Mouse (Mus musculus) liver, embryonic 16.5 days (tissue): ENCODE data around the gene Spag9. TPM values are rescaled to one million over a fixed set of nuclear protein-coding genes. Genes with fewer than 3 reads are reported as not detected.

Source experiments
- ATAC-seq: fragments of 200-750 bp; cut with Nextera tagmentation; 2 replicates; pipeline ENCODE4 v1.8.0; 2017; ENCODE audit warnings: low read depth, mild to moderate bottlenecking, moderate number of reproducible peaks, moderate library complexity
- H3K27ac ChIP-seq: fragments of 300-500 bp; sonication (generic); 2 replicates; pipeline ENCODE4 v1.5.1; 2014; ENCODE audit warnings: mild to moderate bottlenecking, low read length
- H3K27me3 ChIP-seq: fragments of 300-500 bp; sonication (generic); 2 replicates; pipeline ENCODE4 v1.6.1; 2014; ENCODE audit warnings: low read depth, low read length, mixed read lengths; ENCODE audit not compliant: control insufficient read depth, insufficient read depth
- H3K36me3 ChIP-seq: fragments of 300-500 bp; sonication (generic); 2 replicates; pipeline ENCODE4 v1.6.1; 2014; ENCODE audit warnings: mild to moderate bottlenecking; ENCODE audit not compliant: control insufficient read depth, insufficient read depth
- H3K4me1 ChIP-seq: fragments of 300-500 bp; sonication (generic); 2 replicates; pipeline ENCODE4 v1.6.1; 2014; ENCODE audit warnings: low read depth, low read length, mixed read lengths; ENCODE audit not compliant: control insufficient read depth
- H3K4me2 ChIP-seq: fragments of 300-500 bp; sonication (generic); 2 replicates; pipeline ENCODE4 v1.6.1; 2014; ENCODE audit warnings: low read depth, low read length, mixed read lengths
- H3K4me3 ChIP-seq: fragments of 300-500 bp; sonication (generic); 2 replicates; pipeline ENCODE4 v1.5.1; 2014; ENCODE audit warnings: low read depth, mild to moderate bottlenecking, low read length
- H3K9ac ChIP-seq: fragments of 300-500 bp; sonication (generic); 2 replicates; pipeline ENCODE4 v1.6.1; 2014; ENCODE audit warnings: low read depth, low read length
- H3K9me3 ChIP-seq: fragments of 300-500 bp; sonication (generic); replicated peaks from 2 replicates; pipeline ENCODE4 v1.6.1; 2016; ENCODE audit warnings: low read length; ENCODE audit not compliant: control insufficient read depth
- WGBS: fragments of 180-500 bp; shearing (Covaris S2); extraction: QIAGEN DNeasy Blood & Tissue Kit; methylation state at CpG from one replicate; pipeline ENCODE4 v1.1.7; 2014; ENCODE audit not compliant: insufficient replicate concordance; 5-methylcytosine and 5-hydroxymethylcytosine counted together
- polyA plus RNA-seq: library from polyadenylated mRNA; unstranded; fragments of >200 nt; fragmentation: Nextera tagmentation; extraction: Ambion mirVana; gene quantifications from 2 replicates; pipeline ENCODE4 v1.2.1, GENCODE M21; 2015

The Spag9 gene
- polyA plus RNA-seq, 1 experiment from 2014 or later, result 10.5 TPM

DNA sequence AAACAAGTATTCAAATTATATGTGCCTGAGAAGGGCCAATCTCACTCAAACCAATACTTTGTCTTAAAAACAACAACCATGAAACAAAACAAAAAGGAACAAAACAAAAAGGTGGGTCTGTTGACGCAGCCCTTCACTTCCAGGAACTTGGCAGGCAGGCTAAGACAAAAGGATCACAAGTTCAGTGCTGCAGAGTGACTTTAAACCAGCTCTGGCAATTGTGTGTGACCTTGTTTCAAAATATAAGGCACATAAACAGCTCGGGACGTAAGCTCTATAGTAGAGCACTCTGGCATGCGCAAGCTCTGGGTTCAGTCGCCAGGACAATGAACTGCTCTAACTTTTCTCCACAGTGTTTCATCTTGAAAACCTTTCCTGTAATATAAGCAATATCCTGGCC lies 22.9 kb upstream of the Spag9 start:
- WGBS, result 76% methylated on average over 5 of the region's 5 CpGs

DNA sequence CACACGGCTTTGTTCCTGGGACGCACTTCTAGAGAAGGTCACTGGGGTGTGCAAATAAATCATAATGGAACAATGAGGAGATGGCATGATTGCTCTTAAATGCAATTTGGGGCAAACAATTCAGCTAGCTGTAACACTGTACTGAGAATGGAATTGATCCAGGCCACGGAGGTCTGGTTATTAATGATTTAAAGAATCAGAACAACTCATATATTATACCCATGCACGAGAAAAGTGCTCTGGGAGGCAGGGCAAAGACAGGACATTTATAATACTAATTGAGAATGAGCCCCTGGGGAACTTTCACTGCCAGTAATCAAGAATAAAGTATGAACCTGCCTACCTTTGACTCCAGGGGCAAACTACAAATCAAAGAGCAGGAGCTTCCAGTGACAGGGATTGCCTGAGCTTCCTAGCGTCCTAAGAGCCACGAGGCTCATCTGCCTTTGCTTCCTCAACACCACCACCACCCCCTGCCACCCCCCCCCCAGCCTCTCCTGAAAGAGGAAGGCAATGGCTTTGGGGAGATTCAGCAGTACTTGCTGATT lies 16.3 kb upstream of the Spag9 start:
- H3K36me3 ChIP-seq, result no peaks in the 10 kb centered on the region
- no peak overlapping the region for H3K27ac ChIP-seq
- ATAC-seq, result no peak
- H3K4me3 ChIP-seq, result no peak overlapping the region
- no peaks in the 10 kb centered on the region for H3K4me1 ChIP-seq
- H3K27me3 ChIP-seq, result no peaks in the 10 kb centered on the region
- 52% methylated on average over 6 of the region's 6 CpGs for WGBS
- no peaks in the 10 kb centered on the region for H3K9me3 ChIP-seq
- H3K9ac ChIP-seq, result no peak overlapping the region
- H3K4me2 ChIP-seq, result no peak overlapping the region

More for the DNA sequence above, 22.9 kb upstream of the Spag9 start:
- Histone ChIP-seq H3K27me3 (no peaks in the 10 kb centered on the region), H3K36me3 (no peaks in the 10 kb centered on the region), H3K4me3 (no peak overlapping the region), H3K4me1 (peaks cover 7% of the 10 kb centered on the region), H3K27ac (no peak overlapping the region), H3K9me3 (no peaks in the 10 kb centered on the region), H3K9ac (no peak overlapping the region), H3K4me2 (no peak overlapping the region)
- no peak for ATAC-seq

DNA sequence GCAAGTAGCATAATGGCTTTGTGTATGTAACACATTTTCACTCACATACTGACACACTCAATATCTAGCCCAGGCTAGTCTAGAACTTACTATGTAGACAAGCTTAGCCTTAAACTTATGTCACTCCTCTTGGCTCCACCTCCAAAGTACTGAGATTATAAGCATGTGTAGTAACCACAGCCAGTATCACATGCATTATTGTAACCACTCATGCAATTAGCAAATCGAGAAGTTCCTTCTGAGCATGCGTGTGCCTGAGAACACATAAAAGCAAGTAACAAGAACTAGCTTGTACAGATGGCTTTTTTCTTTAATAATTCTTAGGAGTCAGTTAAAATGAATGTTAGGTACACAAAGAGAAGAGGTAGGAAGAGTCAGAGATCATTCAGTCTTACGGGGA lies 11.3 kb upstream of the Spag9 start:
- Histone ChIP-seq H3K4me3 (no peak overlapping the region), H3K9me3 (no peaks in the 10 kb centered on the region), H3K27me3 (no peaks in the 10 kb centered on the region), H3K36me3 (no peaks in the 10 kb centered on the region), H3K9ac (no peak overlapping the region), H3K27ac (no peak overlapping the region), H3K4me2 (no peak overlapping the region), H3K4me1 (peaks cover 6% of the 10 kb centered on the region)
- ATAC-seq, result no peak
- 78% methylated on average over 3 of the region's 3 CpGs for WGBS

DNA sequence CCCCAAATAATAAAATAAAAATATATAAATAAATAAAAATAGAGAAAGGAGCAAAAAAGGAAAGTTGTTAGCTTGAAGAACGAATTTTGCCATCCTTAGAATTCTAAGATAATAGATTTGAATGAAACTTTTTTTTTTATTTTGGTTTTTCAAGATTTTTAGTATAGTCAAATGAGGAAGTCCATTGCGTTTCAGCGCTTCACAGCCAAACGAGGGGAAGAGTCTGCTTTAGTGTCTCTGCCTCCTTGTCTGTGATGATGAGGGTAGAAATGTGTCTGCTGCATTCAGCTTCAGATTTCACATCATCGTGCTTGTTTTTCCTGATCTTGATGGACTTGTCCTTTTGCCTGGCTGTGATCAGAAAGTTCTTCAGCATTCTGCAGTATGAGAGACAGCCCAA lies 10.6 kb upstream of the Spag9 start:
- Histone ChIP-seq H3K27ac (no peak overlapping the region), H3K9me3 (no peaks in the 10 kb centered on the region), H3K4me2 (no peak overlapping the region), H3K4me1 (peaks cover 6% of the 10 kb centered on the region), H3K9ac (no peak overlapping the region), H3K4me3 (no peak overlapping the region), H3K27me3 (no peaks in the 10 kb centered on the region), H3K36me3 (no peaks in the 10 kb centered on the region)
- no peak for ATAC-seq
- WGBS, result 48% methylated on average over 5 of the region's 5 CpGs

GRCm38 (mm10) chr11:93986298-93986697 lies 9.6 kb upstream of the Spag9 start:
- Histone ChIP-seq H3K9me3 (no peaks in the 10 kb centered on the region), H3K27me3 (no peaks in the 10 kb centered on the region), H3K27ac (no peak overlapping the region), H3K36me3 (no peaks in the 10 kb centered on the region), H3K9ac (no peak overlapping the region), H3K4me3 (no peak overlapping the region), H3K4me2 (no peak overlapping the region), H3K4me1 (peaks cover 6% of the 10 kb centered on the region)
- no peak for ATAC-seq

DNA sequence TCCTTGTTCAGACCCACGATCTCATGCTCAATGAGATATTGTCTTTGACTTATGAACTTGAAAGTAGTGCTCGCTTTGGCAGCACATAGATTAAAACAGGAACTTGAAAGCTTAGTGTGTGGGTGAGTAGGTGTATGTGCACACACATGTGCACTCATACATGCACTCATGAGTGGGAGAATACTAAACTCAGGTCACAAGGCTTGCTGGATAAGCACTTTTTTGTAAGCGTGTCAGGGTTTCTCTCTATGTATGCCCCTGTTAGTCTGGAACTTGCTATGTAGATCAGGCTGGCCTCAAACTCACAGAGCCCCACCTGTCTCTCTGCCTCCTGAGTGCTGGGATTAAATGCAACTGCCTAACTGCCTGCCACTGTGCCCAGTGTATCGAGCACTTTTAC lies 8.9 kb upstream of the Spag9 start:
- ATAC-seq, result no peak
- Histone ChIP-seq H3K27me3 (no peaks in the 10 kb centered on the region), H3K9ac (no peak overlapping the region), H3K9me3 (no peaks in the 10 kb centered on the region), H3K36me3 (no peaks in the 10 kb centered on the region), H3K4me1 (peaks cover 6% of the 10 kb centered on the region), H3K4me3 (no peak overlapping the region), H3K4me2 (no peak overlapping the region), H3K27ac (no peak overlapping the region)
- WGBS, result 64% methylated on average over 4 of the region's 4 CpGs

DNA sequence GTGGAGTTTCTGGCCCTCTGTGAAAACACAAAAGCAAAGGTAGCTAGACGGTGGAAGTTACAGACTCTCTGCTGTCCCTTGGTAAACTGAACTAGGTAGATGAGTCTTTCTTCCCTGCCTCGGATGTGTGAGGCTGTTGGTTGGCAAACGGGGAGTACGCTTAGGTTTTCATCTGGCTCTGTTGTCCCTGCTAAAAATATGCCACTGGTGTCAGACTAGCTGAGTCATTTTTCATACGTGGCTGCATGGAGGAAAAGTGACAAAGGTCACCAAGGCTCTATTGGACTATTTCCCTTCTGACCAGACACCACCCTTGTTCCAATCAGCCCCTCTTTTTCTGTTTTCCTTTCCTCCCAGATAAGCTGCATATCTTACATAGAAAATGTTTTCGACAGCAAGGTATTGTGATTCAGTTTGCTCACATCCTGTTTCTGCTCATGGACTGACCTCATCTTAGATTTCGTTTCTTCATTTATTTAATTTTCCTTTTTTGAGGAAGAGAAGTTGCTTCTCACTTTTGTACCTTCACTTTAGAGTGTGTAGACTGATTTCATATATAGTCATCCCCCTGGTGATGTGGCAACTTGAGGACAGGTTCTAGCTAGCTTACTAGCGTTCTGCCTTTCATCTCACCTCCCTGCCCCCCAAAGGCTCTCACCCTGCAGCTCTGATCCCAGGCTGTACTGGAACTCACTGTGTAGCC lies 8.1 kb upstream of the Spag9 start:
- H3K27ac ChIP-seq, result peak overlapping the region; percentile 37
- H3K4me1 ChIP-seq, result peaks cover 6% of the 10 kb centered on the region
- peak; percentile 30; the same call in 1 of the 2 replicates for ATAC-seq
- no peak overlapping the region for H3K4me2 ChIP-seq
- no peak overlapping the region for H3K4me3 ChIP-seq
- H3K9ac ChIP-seq, result no peak overlapping the region
- H3K9me3 ChIP-seq, result no peaks in the 10 kb centered on the region
- H3K36me3 ChIP-seq, result no peaks in the 10 kb centered on the region
- 25% methylated on average over 8 of the region's 8 CpGs for WGBS
- H3K27me3 ChIP-seq, result no peaks in the 10 kb centered on the region

- H3K4me1 ChIP-seq, result peaks cover 6% of the 10 kb centered on the region
- no peak overlapping the region for H3K9ac ChIP-seq
- H3K4me3 ChIP-seq, result no peak overlapping the region
- H3K27ac ChIP-seq, result peak overlapping the region; percentile 37
- no peak for ATAC-seq
- H3K27me3 ChIP-seq, result no peaks in the 10 kb centered on the region
- no peaks in the 10 kb centered on the region for H3K36me3 ChIP-seq
- no peak overlapping the region for H3K4me2 ChIP-seq
- WGBS, result 47% methylated on average over 12 of the region's 12 CpGs
- H3K9me3 ChIP-seq, result no peaks in the 10 kb centered on the region
Observed at GRCm38 (mm10) chr11:93988328-93989062, 7.4 kb upstream of the Spag9 start.

- Histone ChIP-seq H3K9ac (peak overlapping the region; percentile 80), H3K4me1 (peaks cover 20% of the 10 kb centered on the region), H3K36me3 (no peaks in the 10 kb centered on the region), H3K27ac (peak overlapping the region; percentile 99), H3K9me3 (no peaks in the 10 kb centered on the region), H3K4me3 (peak overlapping the region; percentile 93), H3K27me3 (no peaks in the 10 kb centered on the region), H3K4me2 (peak overlapping the region; percentile 99)
- 55% methylated on average over 5 of the region's 5 CpGs for WGBS
- no peak for ATAC-seq
Observed at GRCm38 (mm10) chr11:93994531-93994930, 1.4 kb upstream of the Spag9 start.
